Mouse (Mus musculus): ENCODE results near the gene Gm21915.

Gene Gm21915

DNA sequence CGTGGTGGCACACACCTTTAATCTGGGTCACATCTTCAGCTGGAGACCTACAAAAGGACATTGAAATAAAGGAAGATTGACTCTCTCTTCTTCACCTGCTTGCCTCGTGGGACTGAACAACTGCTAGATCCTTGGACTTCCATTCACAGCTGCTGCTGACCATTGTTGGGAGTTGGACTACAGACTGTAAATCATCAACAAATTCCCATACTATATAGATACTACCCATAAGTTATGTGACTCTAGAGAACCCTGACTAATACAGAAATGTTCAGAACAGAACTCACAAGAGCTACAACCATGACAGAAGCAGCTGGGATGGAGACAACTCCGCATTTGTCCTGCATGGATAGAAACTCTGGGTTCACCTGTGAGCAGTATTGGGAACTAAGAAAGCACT, at the start of gene Gm21915:
TSS of gene Gm21915 (plus strand) at position 301 of the 400 bp plus-strand sequence.
- no peak for DNase-seq

GRCm38 (mm10) chr9:40622265-40622664, 48.1 kb upstream of the Gm21915 start:
- DNase-seq: no peak

DNA sequence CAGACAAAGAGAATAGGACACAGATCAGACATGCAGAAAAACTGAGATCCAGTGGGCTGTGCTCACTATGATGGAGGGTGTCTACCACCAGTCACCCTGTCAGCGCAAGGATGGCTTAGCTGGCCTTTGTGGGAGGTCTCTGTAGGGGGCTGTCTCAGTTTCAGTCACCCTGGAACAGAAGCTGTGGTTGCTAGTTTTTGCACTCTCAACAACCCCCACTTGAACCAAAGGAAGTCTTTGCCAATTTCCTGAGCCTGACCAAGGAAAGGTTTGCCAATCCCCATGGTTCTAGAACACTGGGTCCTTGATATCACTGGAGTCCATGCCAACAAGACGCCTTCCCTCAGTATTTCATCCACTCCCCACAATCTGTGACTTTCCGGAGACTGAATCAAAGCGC, 47.6 kb upstream of the Gm21915 start:
- no peak for DNase-seq

- no peak for DNase-seq
Observed at GRCm38 (mm10) chr9:40625341-40625740, 45.1 kb upstream of the Gm21915 start.

DNA sequence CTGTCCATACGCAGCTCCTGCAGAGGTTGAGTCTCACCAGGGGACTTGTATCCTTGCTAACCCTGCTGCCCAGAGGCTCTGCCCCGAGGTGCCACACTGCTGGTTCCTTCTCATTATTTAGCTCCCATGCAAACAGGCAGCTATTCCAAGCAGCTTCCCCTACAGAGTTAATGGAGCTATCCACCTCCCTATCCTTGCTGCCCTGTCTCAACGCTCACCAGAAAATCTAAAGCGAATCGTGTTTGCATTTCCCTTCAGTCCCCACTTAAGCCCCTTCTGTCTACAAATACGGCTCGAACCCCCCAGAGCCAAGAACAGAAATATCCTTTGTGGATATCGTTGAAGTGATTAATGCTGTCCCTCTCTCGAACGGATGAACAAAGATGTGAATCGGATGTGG, 43.8 kb upstream of the Gm21915 start:
- DNase-seq: no peak

DNA sequence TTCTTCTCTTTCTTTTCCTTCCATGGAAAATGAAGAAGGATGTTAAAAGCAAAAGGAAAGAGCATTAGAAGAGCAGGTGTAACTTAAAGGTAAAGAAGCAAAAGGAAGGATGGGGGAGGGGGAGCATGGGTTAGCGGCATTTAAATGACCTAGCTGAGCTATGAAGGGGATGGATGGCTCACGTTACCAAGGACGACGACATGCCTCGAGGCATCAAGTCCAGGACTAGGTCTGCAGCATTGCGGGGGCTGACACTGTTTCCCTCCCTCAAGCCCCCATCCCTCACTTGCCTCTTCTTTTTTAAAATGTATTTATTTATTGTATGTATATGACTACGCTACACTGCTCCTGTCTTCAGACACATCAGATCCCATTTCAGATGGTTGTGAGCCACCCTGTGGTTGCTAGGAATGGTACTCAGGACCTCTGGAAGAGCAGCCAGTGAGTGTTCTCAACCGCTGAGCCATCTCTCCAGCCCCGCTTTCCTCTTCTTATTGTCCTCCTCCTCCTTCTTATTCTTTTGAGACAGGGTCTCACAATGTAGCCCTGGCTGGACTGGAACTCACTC, 43.2 kb upstream of the Gm21915 start:
- DNase-seq: no peak

DNA sequence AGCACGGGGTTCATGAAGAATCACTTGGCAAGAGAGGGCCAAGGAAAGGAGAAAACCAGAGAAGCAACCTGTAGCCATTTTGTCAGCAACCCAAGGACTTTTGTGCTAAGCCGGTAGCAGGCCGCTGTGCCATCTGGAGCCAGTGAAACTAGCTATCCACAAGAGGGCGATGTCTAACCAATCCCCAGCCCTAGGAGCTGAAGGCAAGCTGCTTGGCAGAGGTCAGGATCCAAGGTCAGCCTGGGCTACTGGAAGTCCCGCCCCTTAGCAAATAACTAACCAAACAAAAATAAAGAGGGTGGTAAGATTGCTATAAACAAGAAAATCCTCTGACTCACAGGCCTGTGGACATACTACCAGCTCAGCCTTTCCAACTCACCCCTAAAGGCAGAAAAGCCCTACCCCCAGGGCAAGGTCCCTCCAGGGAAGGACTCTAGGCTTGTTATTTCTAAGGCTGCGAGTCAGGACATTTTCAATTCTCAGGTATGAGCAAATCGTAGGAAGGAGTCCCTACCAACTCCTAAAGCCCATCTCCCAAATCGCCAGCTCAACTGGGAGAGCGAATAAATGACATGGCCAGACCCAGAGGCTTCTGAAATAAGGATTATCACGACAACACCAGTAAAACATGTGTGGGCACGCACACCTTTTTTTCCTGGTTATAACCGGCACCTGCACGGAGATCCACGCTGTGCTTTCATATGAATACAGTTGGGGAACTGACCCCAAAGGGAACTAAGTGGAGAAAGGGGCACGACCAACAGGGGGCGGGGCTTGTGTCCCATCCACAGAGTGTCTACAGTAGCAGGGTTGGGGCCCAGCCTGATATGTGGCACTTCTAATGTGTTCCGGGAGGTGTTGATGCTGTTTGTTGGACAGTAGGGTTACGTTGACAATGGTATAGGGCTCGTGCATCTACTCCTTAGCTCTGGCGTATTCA, 42.0 kb upstream of the Gm21915 start:
- DNase-seq: peak; percentile 82

GRCm38 (mm10) chr9:40629441-40629840, 41.0 kb upstream of the Gm21915 start:
- DNase-seq: no peak

GRCm38 (mm10) chr9:40631101-40631500, 39.3 kb upstream of the Gm21915 start:
- DNase-seq: no peak

DNA sequence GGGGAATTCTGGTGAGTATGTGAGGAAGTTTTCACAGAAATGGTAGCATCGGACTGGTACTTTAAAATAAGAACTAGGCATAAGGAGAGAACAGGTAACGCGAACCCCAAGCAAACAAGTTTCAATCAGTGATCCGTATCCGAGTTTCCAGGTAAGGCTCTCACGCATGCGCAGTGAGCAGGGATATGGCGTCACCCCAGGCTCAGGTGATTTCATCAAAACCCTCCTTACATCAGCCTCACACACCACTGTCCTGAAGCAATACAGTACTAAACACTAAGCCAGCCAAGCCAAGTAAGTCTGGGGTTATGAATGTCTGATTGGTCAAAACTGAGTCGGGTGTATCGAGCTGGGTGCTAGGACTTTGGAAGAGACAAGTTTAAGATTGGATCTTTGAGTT, 38.9 kb upstream of the Gm21915 start:
- DNase-seq: no peak

DNA sequence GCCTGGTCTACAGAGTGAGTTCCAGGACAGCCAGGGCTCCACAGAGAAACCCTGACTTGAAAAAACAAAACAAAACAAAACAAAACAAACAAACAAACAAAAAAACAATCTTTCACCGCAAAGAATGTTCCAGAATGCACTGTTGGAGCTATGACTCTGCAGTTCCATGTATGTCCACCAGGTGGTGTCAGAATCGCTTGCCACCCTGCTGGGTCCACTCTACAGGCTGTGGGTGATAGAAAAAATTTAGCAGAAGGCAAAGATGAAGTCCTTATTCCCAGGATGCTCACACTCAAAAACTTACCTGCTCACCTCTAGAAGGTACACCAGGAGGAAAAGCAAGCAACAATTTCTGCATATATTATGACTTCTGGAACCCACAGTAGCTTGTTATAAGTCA, 34.4 kb upstream of the Gm21915 start:
- peak; percentile 85 for DNase-seq

- no peak for DNase-seq
Observed at GRCm38 (mm10) chr9:40637705-40638393, 32.6 kb upstream of the Gm21915 start.

GRCm38 (mm10) chr9:40638394-40639049, 31.9 kb upstream of the Gm21915 start:
- peak; percentile 63 for DNase-seq

GRCm38 (mm10) chr9:40639536-40640187, 30.8 kb upstream of the Gm21915 start:
- DNase-seq: no peak

GRCm38 (mm10) chr9:40641318-40641717, 29.1 kb upstream of the Gm21915 start:
- no peak for DNase-seq

- no peak for DNase-seq
Observed at GRCm38 (mm10) chr9:40642470-40643220, 27.8 kb upstream of the Gm21915 start.

- no peak for DNase-seq
Observed at GRCm38 (mm10) chr9:40649444-40649843, 21.0 kb upstream of the Gm21915 start.

DNA sequence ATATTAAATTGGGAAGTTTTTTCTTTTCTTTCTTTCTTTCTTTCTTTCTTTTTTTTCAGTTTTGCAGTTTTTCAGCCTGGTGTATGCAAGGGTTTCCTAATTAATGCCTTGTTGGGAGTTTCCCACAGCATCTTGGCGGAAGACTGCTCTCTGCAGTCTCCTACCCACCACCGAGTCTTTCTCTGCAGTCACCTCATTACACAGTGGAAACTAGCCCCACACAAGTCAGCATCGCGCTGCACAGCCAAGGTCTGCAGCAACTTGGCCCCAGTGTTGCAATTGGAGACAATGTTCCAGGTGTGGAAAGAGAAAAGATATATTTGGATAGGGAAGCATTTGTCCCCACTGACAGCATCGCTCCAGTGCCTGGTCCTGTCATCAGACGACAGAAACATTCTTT, 20.4 kb upstream of the Gm21915 start:
- DNase-seq: no peak

GRCm38 (mm10) chr9:40651239-40651859, 19.1 kb upstream of the Gm21915 start:
- DNase-seq: peak; percentile 48

- DNase-seq: no peak
Observed at GRCm38 (mm10) chr9:40652757-40653156, 17.7 kb upstream of the Gm21915 start.

GRCm38 (mm10) chr9:40666190-40666803, 4.1 kb upstream of the Gm21915 start:
- no peak for DNase-seq
